Mouse (Mus musculus): ENCODE measurements around the gene Zfp385c. TPM values are rescaled to one million over a fixed set of nuclear protein-coding genes. Genes with fewer than 3 reads are reported as not detected.

Zfp385c gene
- total RNA-seq, 4 experiments from 2014 or later = 0.16 to 0.41 (median 0.18) TPM; not detected in 1

DNA sequence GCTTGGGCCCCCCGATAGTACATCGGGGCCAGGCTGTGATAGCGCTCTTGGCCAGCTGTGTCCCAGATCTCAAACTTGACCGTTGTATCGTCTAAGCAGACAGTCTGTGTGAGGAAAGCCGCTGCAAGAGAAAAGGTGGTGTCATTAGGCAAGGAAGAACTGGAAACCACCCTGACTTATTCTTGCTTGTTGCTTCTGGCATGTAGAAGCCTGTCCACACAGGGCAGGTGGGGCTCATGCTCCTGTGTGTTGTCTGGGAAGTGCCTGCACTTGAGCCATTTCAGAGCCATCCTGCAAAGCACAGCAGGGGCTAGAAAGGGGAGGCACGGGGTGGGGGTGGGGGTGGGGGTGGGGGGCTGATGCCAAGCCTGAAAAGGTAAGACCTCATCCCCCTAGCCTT lies 26.2 kb upstream of the Zfp385c start:
- no peak for DNase-seq (ENCODE audit: low spot score in 2 of 2)

DNA sequence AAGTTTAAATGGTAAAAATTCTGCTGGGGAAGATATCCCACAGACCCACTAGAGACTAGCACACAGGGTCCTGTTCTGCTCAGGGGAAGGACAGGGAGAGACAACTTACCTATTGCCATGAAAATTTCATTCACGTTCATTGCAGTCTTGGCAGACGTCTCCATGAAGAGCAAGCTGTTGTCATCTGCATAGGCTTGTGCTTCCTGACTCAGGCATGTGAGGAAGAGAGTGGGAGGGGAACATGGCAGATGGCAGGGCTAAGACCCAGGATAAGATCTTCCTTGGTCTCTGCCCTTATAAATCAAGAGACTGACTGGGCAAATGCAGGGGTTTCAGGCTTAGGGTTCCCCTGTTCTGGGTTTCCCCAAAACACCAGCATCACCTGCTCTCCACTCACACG lies 24.4 kb upstream of the Zfp385c start:
- peak in 1 of 2 experiments; percentile 38 for DNase-seq (ENCODE audit: low spot score in 2 of 2)

DNA sequence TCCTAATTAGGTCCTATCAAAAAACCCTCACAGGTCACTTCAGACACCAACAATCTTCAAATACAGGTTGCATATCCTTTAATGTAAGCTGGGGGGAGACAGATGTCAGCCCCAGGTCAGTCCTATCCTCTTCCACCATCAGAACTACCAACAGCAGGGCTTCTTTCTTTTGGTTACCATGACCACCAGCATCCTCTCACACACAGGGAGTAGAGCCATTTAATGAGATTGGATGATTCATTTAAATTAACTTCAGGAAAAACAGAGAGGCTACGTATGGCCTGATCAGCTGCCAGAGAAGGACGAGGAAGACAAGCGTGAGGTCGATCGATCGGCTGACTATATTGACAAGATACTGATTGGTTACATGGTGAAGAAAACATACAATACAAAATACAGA lies 22.7 kb upstream of the Zfp385c start:
- no peak for DNase-seq (ENCODE audit: low spot score in 2 of 2)

DNA sequence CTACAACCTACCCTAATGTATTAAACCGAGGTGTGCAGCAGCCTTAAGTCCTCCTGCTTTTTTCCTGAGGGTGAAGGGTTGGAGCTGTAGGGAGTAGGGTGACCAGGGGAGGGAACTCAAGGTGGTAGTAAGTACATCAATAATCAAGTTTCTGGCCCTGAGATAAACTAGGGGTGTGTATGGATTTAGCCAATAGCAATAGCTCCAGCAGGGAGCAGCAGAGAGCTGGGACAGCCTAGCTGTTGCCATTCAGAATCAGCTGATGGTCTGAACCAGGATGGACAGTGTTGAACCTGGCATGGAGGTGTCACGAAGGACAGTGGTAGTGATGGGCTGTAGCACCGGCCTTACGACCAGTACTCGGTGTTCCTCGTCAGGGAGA lies 22.3 kb upstream of the Zfp385c start:
- peak in 1 of 2 experiments; percentile 87 for DNase-seq (ENCODE audit: low spot score in 2 of 2)

DNA sequence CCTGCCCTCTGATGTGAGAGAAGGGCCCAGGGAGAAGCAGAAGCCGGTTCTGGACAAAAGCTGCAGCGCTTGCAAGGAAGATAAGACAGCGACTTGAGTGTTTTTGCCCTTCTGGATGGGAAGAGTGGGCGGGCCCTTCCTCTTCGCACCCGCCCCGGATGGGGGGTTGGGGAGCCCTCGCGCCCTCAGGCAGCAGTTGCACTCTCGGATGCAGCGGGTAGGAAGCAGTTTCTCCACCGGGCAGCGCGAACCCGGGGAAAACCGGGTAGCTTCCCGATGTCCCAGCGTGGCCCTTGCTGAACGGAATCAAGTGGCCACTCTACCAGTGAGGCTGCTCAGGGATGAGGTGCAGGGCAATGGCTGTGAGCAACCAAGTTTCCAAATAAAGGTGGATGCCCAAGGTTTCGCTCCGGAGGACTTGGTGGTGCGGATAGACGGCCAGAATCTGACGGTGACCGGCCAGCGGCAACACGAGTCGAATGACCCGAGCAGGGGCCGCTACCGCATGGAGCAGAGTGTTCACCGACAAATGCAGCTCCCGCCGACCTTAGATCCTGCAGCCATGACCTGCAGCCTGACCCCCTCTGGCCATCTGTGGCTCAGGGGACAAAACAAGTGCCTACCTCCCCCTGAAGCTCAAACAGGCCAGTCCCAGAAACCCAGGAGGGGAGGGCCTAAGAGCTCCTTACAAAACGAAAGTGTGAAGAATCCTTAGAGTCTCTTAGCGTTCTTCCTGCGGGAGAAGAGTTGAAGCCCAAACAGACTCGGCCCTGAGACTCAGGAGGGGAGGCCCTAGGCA lies 21.7 kb upstream of the Zfp385c start, which contains the start of gene Hspb9:
Gene Hspb9 (plus strand): TSS at position 116 of the 799 bp plus-strand sequence.
- no peak for DNase-seq (ENCODE audit: low spot score in 2 of 2)

GRCm38 (mm10) chr11:100713174-100713573 lies 20.9 kb upstream of the Zfp385c start:
- no peak for DNase-seq (ENCODE audit: low spot score in 2 of 2)

GRCm38 (mm10) chr11:100711783-100712615 lies 19.7 kb upstream of the Zfp385c start, which contains the start of gene Kat2a:
TSS of gene Kat2a (minus strand) at chr11:100712465.
- DNase-seq (ENCODE audit: low spot score in 2 of 2) = peak in 1 of 2 experiments; percentile 75

DNA sequence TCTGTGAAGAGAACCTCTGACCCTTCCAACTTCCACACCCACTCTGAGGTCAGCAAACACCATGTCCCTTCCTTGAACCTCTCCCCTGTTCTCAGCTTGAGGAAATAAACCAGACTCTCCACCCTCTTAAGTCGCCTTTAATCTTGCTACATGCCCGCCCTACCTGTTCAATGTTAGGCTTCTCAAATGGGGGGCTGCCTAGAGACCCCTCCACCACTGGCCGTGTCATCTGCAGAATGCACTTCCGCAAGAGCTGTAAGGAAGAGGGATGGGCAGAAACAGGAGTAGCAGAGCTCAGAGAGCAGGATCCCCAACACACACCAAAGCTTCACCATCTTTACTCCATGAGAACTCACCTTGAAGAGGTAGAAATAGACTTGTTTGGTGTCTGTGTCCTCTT lies 18.7 kb upstream of the Zfp385c start:
- DNase-seq (ENCODE audit: low spot score in 2 of 2) = no peak

- DNase-seq (ENCODE audit: low spot score in 2 of 2) = no peak
Measured at GRCm38 (mm10) chr11:100710528-100710927, 18.3 kb upstream of the Zfp385c start.

DNA sequence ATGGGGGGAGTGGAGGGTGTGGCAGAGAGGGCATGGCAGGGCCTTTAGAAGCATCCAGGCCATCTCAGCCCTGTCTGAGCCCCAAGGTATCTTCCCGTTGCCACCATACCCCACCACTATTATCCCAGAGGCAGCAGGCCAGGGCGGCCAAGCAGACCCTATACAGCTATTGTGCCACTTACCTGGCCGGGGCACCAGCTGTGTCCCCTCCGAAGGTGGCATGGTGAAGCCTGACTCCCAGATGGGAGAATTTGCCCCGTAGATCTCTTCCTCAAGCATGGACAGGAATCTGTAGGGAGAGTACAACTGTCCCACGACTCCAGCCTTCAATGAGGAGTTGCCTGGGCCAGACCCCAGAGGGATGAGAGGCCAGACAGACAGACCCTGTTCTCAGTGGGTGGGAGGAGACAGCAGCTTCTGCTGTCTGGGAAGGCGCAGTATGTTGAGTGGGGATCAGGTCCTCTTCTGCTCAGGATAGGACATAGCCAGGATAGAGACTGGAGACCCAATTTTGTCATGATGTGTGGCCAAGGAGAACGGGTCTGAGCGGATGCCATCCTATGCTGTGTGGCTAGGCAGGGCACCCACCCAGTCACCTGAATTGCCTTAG lies 17.1 kb upstream of the Zfp385c start:
- DNase-seq (ENCODE audit: low spot score in 2 of 2) = no peak

DNA sequence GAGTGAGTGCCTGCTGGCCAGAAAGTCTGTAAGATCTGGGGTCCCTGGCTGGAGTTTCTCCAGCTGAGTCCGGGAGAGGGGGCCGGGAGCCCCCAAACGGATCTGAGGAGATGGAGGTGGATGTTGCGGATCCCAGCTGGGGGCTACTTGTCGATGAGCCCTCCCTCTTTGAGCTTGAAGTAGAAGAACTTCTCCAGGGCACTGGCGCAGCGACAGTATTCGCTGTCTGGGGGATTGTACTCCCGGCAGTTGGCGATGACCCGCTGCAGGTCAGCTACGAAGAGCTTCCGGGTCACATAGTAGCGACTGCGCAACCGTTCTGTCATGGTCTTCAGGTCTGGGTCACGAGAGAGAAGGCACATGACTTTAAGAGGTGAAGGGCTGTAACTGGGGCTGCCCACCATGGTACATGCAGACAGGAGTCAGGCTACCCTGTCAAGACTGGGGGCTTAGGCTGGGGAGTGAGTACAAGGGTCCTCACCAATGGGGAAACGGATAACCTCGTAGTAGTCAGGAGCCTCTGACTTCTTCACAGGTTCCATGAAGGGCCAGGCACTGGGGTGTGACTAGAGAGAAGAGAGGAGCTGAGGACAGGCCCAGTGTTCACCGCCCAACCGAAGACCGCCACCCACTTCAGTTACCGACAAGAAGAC lies 13.0 kb upstream of the Zfp385c start:
- DNase-seq (ENCODE audit: low spot score in 2 of 2) = no peak

DNA sequence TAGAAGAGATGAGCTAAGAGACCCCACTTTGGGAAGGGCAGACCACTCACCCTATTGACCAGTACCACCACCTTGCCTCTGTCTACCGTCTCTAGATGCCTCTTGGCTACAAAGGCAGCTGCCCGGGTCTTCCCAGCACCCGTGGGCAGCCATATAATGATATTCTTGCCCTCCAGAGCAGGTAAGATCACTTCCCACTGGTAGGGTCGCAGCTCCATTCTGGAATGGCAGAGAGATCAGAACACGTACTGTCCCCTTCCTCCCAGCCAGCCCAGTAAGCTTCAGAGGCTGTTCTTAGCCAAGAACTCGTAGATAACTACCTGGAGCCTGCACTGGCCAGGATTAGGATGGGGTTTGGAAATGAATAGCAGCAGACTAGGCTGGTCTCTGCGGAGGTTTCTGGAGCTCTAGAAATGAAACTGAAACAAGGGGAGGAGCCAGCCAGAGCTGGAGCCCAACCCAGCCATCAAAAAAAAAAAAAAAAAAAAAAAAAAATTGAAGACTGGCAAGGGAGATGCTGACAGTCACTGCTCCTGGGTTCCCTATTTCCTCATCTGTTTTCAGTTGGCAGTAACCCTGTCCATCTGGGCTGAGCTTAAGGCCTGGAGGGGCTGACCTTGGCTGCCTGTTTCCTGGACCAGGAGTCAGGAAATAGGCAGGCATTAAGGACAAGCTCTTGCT lies 11.7 kb upstream of the Zfp385c start, which contains the start of gene Dhx58:
Gene Dhx58 (minus strand): TSS at position 421 of the 681 bp plus-strand sequence.
- no peak for DNase-seq (ENCODE audit: low spot score in 2 of 2)

DNA sequence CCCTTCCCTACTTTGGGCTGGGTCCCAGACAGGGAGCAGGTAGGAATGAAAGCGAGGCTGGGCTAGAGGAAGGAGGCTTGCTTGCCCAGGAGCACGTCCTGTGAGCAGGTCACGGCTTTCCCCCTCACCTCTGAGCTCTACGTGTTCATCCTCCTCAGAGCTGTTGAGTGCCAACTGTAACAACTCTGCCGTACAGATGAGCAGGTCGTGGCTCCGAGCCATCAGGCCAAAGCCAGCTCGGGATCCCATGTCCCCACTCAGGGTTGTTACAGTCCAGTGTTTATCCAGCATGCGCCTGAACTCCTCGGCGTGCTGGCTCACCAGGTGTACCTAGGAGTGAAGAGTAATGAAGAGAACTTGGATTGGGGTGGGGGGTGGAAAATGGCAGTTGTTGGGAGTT lies 11.1 kb upstream of the Zfp385c start:
- no peak for DNase-seq (ENCODE audit: low spot score in 2 of 2)

GRCm38 (mm10) chr11:100702906-100703305 lies 10.7 kb upstream of the Zfp385c start:
- no peak for DNase-seq (ENCODE audit: low spot score in 2 of 2)

- DNase-seq (ENCODE audit: low spot score in 2 of 2) = peak in 1 of 2 experiments; percentile 57
Measured at GRCm38 (mm10) chr11:100702081-100702851, 10.0 kb upstream of the Zfp385c start.

GRCm38 (mm10) chr11:100701301-100701700 lies 9.0 kb upstream of the Zfp385c start:
- no peak for DNase-seq (ENCODE audit: low spot score in 2 of 2)

- no peak for DNase-seq (ENCODE audit: low spot score in 2 of 2)
Measured at GRCm38 (mm10) chr11:100700710-100701109, 8.5 kb upstream of the Zfp385c start.

DNA sequence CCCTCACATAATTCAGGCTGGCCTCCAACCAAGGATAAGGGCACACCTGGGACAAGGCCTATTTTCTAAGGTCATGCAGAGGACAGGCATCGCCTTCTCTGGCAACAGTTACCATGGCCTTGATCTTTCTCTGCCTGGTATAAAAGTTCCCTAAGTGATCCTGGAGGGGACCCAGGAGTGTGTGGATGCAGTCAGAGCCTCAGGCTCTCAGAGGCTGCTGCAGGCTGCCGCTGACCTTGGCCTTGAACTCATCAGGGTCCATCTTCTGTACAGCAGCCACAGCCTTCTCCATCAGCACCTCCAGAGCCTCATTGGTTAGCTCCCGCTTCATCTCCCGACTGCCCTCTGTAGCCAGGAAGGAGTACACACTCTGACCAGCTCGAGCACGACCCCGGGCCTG lies 5.7 kb upstream of the Zfp385c start:
- no peak for DNase-seq (ENCODE audit: low spot score in 2 of 2)

DNA sequence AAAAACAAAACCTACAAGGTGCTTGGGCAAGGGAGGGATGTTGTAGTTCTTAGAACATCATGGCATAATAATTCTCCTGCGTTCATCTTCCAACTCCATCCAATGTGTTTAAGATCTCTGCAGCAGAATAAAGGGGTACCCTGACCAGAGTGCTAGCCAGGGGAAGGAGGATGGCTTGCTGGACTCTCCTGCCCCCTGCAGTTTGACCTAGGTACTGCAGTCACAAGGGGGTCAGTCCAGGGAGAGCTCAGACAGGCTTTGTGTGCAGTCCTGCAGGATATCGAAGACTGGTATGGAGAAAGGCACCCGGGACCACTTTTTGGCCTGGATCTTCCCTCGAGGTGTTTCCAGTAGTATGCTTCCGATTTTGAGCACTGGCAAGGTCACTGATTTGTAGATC lies 2.7 kb upstream of the Zfp385c start:
- DNase-seq (ENCODE audit: low spot score in 2 of 2) = peak in 1 of 2 experiments; percentile 78

DNA sequence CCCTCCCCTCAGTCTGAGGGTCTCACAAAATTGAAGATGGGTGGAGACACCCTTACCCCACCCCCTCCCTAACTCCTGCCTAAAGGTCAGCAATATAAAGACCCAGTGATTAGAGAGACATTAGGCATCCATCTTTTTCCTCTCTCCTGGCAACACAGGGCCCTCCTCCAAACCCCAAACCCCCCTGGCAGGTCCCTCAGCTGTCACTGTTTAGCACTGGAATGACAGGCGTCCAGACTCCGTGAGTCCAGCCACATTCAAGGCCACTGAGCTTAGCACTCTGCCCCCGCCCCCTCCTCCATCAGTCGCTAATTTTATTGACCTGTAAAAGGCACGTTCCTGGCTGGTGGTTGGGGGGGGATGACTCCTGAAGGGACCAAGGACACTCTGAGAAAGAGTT lies 899 bp upstream of the Zfp385c start:
- DNase-seq (ENCODE audit: low spot score in 2 of 2) = no peak
